Mouse (Mus musculus): ENCODE results near the gene Cib4.

DNA sequence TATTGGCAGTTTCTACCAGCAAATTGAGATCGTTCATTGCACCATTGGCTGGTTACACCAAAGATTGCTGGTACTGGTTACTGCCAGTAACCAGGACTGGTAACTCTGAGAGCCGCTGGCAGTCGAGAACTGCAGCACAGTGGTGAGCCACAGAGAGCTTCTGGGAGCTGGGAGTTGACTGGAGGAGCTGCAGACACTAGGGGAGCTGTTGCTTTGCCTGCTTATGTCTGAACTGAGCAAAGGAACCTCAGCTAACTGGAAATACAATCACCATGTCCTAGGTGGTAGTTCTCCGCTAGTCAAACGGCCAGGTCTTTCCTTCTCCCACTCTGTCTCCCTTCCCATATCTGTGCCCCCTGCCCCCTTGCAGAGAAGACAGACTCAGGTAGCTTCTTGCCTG lies 103.4 kb downstream of the Cib4 start:
- peak; percentile 32 for TF ChIP-seq CTCF (IDR thresholded peaks at IDR 0.05; ENCODE audit: low read depth)
- TF ChIP-seq EP300 (IDR thresholded peaks at IDR 0.05; ENCODE audit: low read depth), result no peak
